Mouse (Mus musculus) stomach, embryonic 16.5 days (tissue): ENCODE measurements around the gene Zfp428. TPM values are rescaled to one million over a fixed set of nuclear protein-coding genes. Genes with fewer than 3 reads are reported as not detected.

Experiments
- ATAC-seq: fragments of 200-750 bp; cut with Nextera tagmentation; 2 replicates; pipeline ENCODE4 v1.8.0; 2017; ENCODE audit warnings: moderate number of reproducible peaks, moderate TSS enrichment; ENCODE audit not compliant: insufficient read depth, low FRiP score
- H3K27ac ChIP-seq: fragments of 300-500 bp; sonication (generic); 2 replicates; pipeline ENCODE4 v1.5.1; 2014; ENCODE audit warnings: low read length
- H3K27me3 ChIP-seq: fragments of 300-500 bp; sonication (generic); 2 replicates; pipeline ENCODE4 v1.6.1; 2014; ENCODE audit warnings: low read length, control low read depth, mixed read lengths; ENCODE audit not compliant: control insufficient read depth, insufficient read depth
- H3K36me3 ChIP-seq: fragments of 300-500 bp; sonication (generic); 2 replicates; pipeline ENCODE4 v1.6.1; 2014; ENCODE audit warnings: low read length; ENCODE audit not compliant: control insufficient read depth, insufficient read depth
- H3K4me1 ChIP-seq: fragments of 300-500 bp; sonication (generic); 2 replicates; pipeline ENCODE4 v1.6.1; 2014; ENCODE audit warnings: low read length, control low read depth, mixed read lengths; ENCODE audit not compliant: control insufficient read depth, insufficient read depth
- H3K4me2 ChIP-seq: fragments of 300-500 bp; sonication (generic); 2 replicates; pipeline ENCODE4 v1.6.1; 2014; ENCODE audit warnings: low read depth, low read length, mixed read lengths
- H3K4me3 ChIP-seq: fragments of 300-500 bp; sonication (generic); replicated peaks from 2 replicates; pipeline ENCODE4 v1.5.1; 2014; ENCODE audit warnings: mild to moderate bottlenecking, low read length
- H3K9ac ChIP-seq: fragments of 300-500 bp; sonication (generic); 2 replicates; pipeline ENCODE4 v1.6.1; 2014; ENCODE audit warnings: low read length
- H3K9me3 ChIP-seq: fragments of 300-500 bp; sonication (generic); replicated peaks from 2 replicates; pipeline ENCODE4 v1.6.1; 2016; ENCODE audit warnings: low read length, control low read depth; ENCODE audit not compliant: control insufficient read depth
- WGBS: fragments of 180-500 bp; shearing (Covaris S2); extraction: QIAGEN DNeasy Blood & Tissue Kit; methylation state at CpG from one replicate; pipeline ENCODE4 v1.1.7; 2014; 5-methylcytosine and 5-hydroxymethylcytosine counted together
- polyA plus RNA-seq: library from polyadenylated mRNA; unstranded; fragments of >200 nt; fragmentation: Nextera tagmentation; extraction: Ambion mirVana; gene quantifications from 2 replicates; pipeline ENCODE4 v1.2.1, GENCODE M21; 2015

The Zfp428 gene
- polyA plus RNA-seq, 1 experiment from 2014 or later = 24.6 TPM

GRCm38 (mm10) chr7:24523723-24524122 lies 16.9 kb downstream of the Zfp428 start:
- WGBS = 80% methylated on average over 6 of the region's 6 CpGs
- no peak overlapping the region for H3K4me2 ChIP-seq
- no peaks in the 10 kb centered on the region for H3K27me3 ChIP-seq
- H3K4me1 ChIP-seq = no peaks in the 10 kb centered on the region
- H3K36me3 ChIP-seq = no peaks in the 10 kb centered on the region
- H3K27ac ChIP-seq = no peak overlapping the region
- no peak for ATAC-seq
- H3K9ac ChIP-seq = no peak overlapping the region
- H3K4me3 ChIP-seq = no peak overlapping the region
- H3K9me3 ChIP-seq = no peaks in the 10 kb centered on the region

- H3K4me3 ChIP-seq = no peak overlapping the region
- no peaks in the 10 kb centered on the region for H3K36me3 ChIP-seq
- H3K4me2 ChIP-seq = no peak overlapping the region
- no peaks in the 10 kb centered on the region for H3K27me3 ChIP-seq
- H3K9me3 ChIP-seq = no peaks in the 10 kb centered on the region
- H3K9ac ChIP-seq = no peak overlapping the region
- peaks cover 5% of the 10 kb centered on the region; the same call in 1 of the 2 replicates for H3K4me1 ChIP-seq
- 82% methylated on average over 6 of the region's 6 CpGs for WGBS
- H3K27ac ChIP-seq = no peak overlapping the region
- no peak for ATAC-seq
These were observed 18.2 kb downstream of the Zfp428 start for GRCm38 (mm10) chr7:24524978-24525377.

GRCm38 (mm10) chr7:24525686-24526420 lies 19.0 kb downstream of the Zfp428 start:
- no peak overlapping the region for H3K9ac ChIP-seq
- peaks cover 5% of the 10 kb centered on the region; the same call in 1 of the 2 replicates for H3K4me1 ChIP-seq
- 88% methylated on average over 12 of the region's 12 CpGs for WGBS
- no peak overlapping the region for H3K4me3 ChIP-seq
- no peak for ATAC-seq
- no peak overlapping the region for H3K27ac ChIP-seq
- no peaks in the 10 kb centered on the region for H3K36me3 ChIP-seq
- H3K9me3 ChIP-seq = no peaks in the 10 kb centered on the region
- H3K4me2 ChIP-seq = no peak overlapping the region
- no peaks in the 10 kb centered on the region for H3K27me3 ChIP-seq

GRCm38 (mm10) chr7:24528861-24529260 lies 22.1 kb downstream of the Zfp428 start:
- no peak overlapping the region for H3K4me2 ChIP-seq
- H3K4me3 ChIP-seq = no peak overlapping the region
- H3K9ac ChIP-seq = no peak overlapping the region
- H3K36me3 ChIP-seq = peaks cover 5% of the 10 kb centered on the region; the same call in 1 of the 2 replicates
- WGBS = 92% methylated on average over 11 of the region's 11 CpGs
- no peaks in the 10 kb centered on the region for H3K9me3 ChIP-seq
- no peaks in the 10 kb centered on the region for H3K27me3 ChIP-seq
- peaks cover 14% of the 10 kb centered on the region for H3K4me1 ChIP-seq
- H3K27ac ChIP-seq = no peak overlapping the region
- no peak for ATAC-seq

GRCm38 (mm10) chr7:24529580-24529979 lies 22.8 kb downstream of the Zfp428 start:
- peak overlapping the region; percentile 74 for H3K4me3 ChIP-seq
- no peaks in the 10 kb centered on the region for H3K27me3 ChIP-seq
- peak overlapping the region; percentile 94 for H3K27ac ChIP-seq
- peak overlapping the region; percentile 91 for H3K9ac ChIP-seq
- ATAC-seq = no peak
- peak overlapping the region; percentile 71 for H3K4me2 ChIP-seq
- peaks cover 6% of the 10 kb centered on the region; the same call in 1 of the 2 replicates for H3K36me3 ChIP-seq
- WGBS = 51% methylated on average over 11 of the region's 11 CpGs
- peaks cover 14% of the 10 kb centered on the region for H3K4me1 ChIP-seq
- H3K9me3 ChIP-seq = no peaks in the 10 kb centered on the region

GRCm38 (mm10) chr7:24530062-24530931 lies 23.5 kb downstream of the Zfp428 start, which contains the start of gene Irgq:
TSS of gene Irgq (plus strand) at chr7:24530689.
- ATAC-seq = peak; percentile 94
- Histone ChIP-seq H3K36me3 (peaks cover 11% of the 10 kb centered on the region; the same call in 1 of the 2 replicates), H3K4me1 (peaks cover 14% of the 10 kb centered on the region), H3K27me3 (no peaks in the 10 kb centered on the region), H3K9me3 (no peaks in the 10 kb centered on the region), H3K27ac (peak within 1 kb of the TSS; percentile 94), H3K4me2 (peak within 1 kb of the TSS; percentile 93), H3K4me3 (peak within 1 kb of the TSS; percentile 74), H3K9ac (peak within 1 kb of the TSS; percentile 91)
- WGBS = under 1% methylated on average over 44 of the region's 44 CpGs

GRCm38 (mm10) chr7:24531211-24531971 lies 24.6 kb downstream of the Zfp428 start:
- Histone ChIP-seq H3K27me3 (no peaks in the 10 kb centered on the region), H3K4me3 (peak overlapping the region; percentile 74), H3K4me1 (peaks cover 14% of the 10 kb centered on the region), H3K9me3 (no peaks in the 10 kb centered on the region), H3K4me2 (peak overlapping the region; percentile 93), H3K36me3 (peaks cover 11% of the 10 kb centered on the region; the same call in 1 of the 2 replicates), H3K9ac (peak overlapping the region; percentile 91), H3K27ac (peak overlapping the region; percentile 94)
- under 1% methylated on average over 43 of the region's 43 CpGs for WGBS
- ATAC-seq = peak; percentile 63

- H3K27ac ChIP-seq = no peak overlapping the region
- H3K9ac ChIP-seq = no peak overlapping the region
- H3K4me3 ChIP-seq = no peak overlapping the region
- peaks cover 11% of the 10 kb centered on the region; the same call in 1 of the 2 replicates for H3K36me3 ChIP-seq
- peaks cover 14% of the 10 kb centered on the region for H3K4me1 ChIP-seq
- no peak for ATAC-seq
- H3K27me3 ChIP-seq = no peaks in the 10 kb centered on the region
- no peaks in the 10 kb centered on the region for H3K9me3 ChIP-seq
- 79% methylated on average over 28 of the region's 28 CpGs for WGBS
- no peak overlapping the region for H3K4me2 ChIP-seq
These were observed 26.3 kb downstream of the Zfp428 start for GRCm38 (mm10) chr7:24533031-24533571.
